Mouse (Mus musculus) small intestine, adult 2 months (tissue): Measurements from ENCODE around the gene Psmb5. TPM values are rescaled to one million over a fixed set of nuclear protein-coding genes. Genes with fewer than 3 reads are reported as not detected.

Source experiments
- H3K27ac ChIP-seq: fragments of 200-500 bp; 2 replicates; pipeline ENCODE4 v1.5.1; 2012; ENCODE audit warnings: low read depth, low read length, control low read depth, inconsistent platforms; ENCODE audit not compliant: insufficient read depth
- H3K27me3 ChIP-seq: fragments of 200-500 bp; 2 replicates; pipeline ENCODE4 v1.6.1; 2012; ENCODE audit warnings: mild to moderate bottlenecking, moderate library complexity, low read length, inconsistent platforms; ENCODE audit not compliant: control insufficient read depth, insufficient read depth
- H3K36me3 ChIP-seq: fragments of 200-500 bp; 2 replicates; pipeline ENCODE4 v1.6.1; 2012; ENCODE audit warnings: mild to moderate bottlenecking, low read length, control low read depth, inconsistent platforms; ENCODE audit not compliant: control insufficient read depth, insufficient read depth
- H3K4me1 ChIP-seq: fragments of 200-500 bp; 2 replicates; pipeline ENCODE4 v1.6.1; 2012; ENCODE audit warnings: low read length, inconsistent platforms, mixed read lengths; ENCODE audit not compliant: control insufficient read depth, insufficient read depth, insufficient read length
- H3K4me3 ChIP-seq: fragments of 200-500 bp; 2 replicates; pipeline ENCODE4 v1.5.1; 2012; ENCODE audit warnings: low read depth, mild to moderate bottlenecking, control low read depth, inconsistent platforms, low read length, moderate library complexity
- CTCF ChIP-seq: fragments of 200-500 bp; IDR thresholded peaks from 2 replicates; pipeline ENCODE4 v1.5.1; 2012; ENCODE audit warnings: low read depth, mild to moderate bottlenecking, control low read depth, inconsistent platforms, low read length, moderate library complexity, mixed read lengths; ENCODE audit not compliant: insufficient replicate concordance, insufficient read length; ENCODE audit errors: extremely low read depth
- POLR2A ChIP-seq: fragments of 200-500 bp; IDR thresholded peaks from 2 replicates; pipeline ENCODE4 v1.6.1; 2012; ENCODE audit warnings: low read depth, mild to moderate bottlenecking, control low read depth, inconsistent platforms, low read length, moderate library complexity
- WGBS: fragments of 180-500 bp; shearing (Covaris S2); methylation state at CpG from one replicate; pipeline ENCODE4 v1.1.7; 2018; 5-methylcytosine and 5-hydroxymethylcytosine counted together
- polyA plus RNA-seq: library from polyadenylated mRNA; depleted of rRNA; stranded (reverse); fragments of >200 nt; gene quantifications from 2 replicates; pipeline ENCODE4 v1.2.3, GENCODE M21; 2012

Gene Psmb5
- polyA plus RNA-seq, 1 experiment: 160 TPM

- peaks cover 26% of the 10 kb centered on the region for H3K4me1 ChIP-seq
- H3K4me3 ChIP-seq: peak overlapping the region; percentile 82
- H3K27me3 ChIP-seq: peaks cover 22% of the 10 kb centered on the region
- 1% methylated on average over 10 of the region's 10 CpGs for WGBS
- TF ChIP-seq POLR2A (no peak), CTCF (no peak)
- peak overlapping the region; percentile 43 for H3K27ac ChIP-seq
- H3K36me3 ChIP-seq: no peaks in the 10 kb centered on the region
These were observed 39.8 kb downstream of the Psmb5 start for GRCm38 (mm10) chr14:54578063-54578462.

- TF ChIP-seq POLR2A (peak; percentile 9; the same call in 1 of the 2 replicates), CTCF (no peak)
- WGBS: under 1% methylated on average over 66 of the region's 66 CpGs
- peaks cover 26% of the 10 kb centered on the region for H3K4me1 ChIP-seq
- H3K36me3 ChIP-seq: no peaks in the 10 kb centered on the region
- H3K4me3 ChIP-seq: peak within 1 kb of the TSS; percentile 82
- H3K27ac ChIP-seq: peak within 1 kb of the TSS; percentile 43
- peaks cover 22% of the 10 kb centered on the region for H3K27me3 ChIP-seq
These were observed 40.5 kb downstream of the Psmb5 start, which contains the start of gene Ajuba for GRCm38 (mm10) chr14:54577089-54577982. Gene Ajuba, minus strand, starts transcription at chr14:54577558.

- Histone ChIP-seq H3K4me1 (peaks cover 25% of the 10 kb centered on the region), H3K27me3 (peaks cover 22% of the 10 kb centered on the region), H3K36me3 (no peaks in the 10 kb centered on the region), H3K4me3 (peak overlapping the region; percentile 82), H3K27ac (no peak overlapping the region)
- WGBS: under 1% methylated on average over 84 of the region's 84 CpGs
- TF ChIP-seq POLR2A (no peak), CTCF (no peak)
These were observed 41.4 kb downstream of the Psmb5 start for GRCm38 (mm10) chr14:54576241-54577088.

- 2% methylated on average over 39 of the region's 39 CpGs for WGBS
- TF ChIP-seq POLR2A (no peak), CTCF (no peak)
- Histone ChIP-seq H3K4me1 (peaks cover 25% of the 10 kb centered on the region), H3K36me3 (no peaks in the 10 kb centered on the region), H3K4me3 (peak overlapping the region; percentile 82), H3K27me3 (peaks cover 22% of the 10 kb centered on the region), H3K27ac (no peak overlapping the region)
These were observed 42.2 kb downstream of the Psmb5 start for GRCm38 (mm10) chr14:54575631-54576030.

GRCm38 (mm10) chr14:54575031-54575430 is 42.8 kb downstream of the Psmb5 start:
- Histone ChIP-seq H3K4me1 (peaks cover 25% of the 10 kb centered on the region), H3K4me3 (no peak overlapping the region; the same call in 1 of the 2 replicates), H3K27me3 (peaks cover 22% of the 10 kb centered on the region), H3K36me3 (no peaks in the 10 kb centered on the region), H3K27ac (no peak overlapping the region)
- no peak for TF ChIP-seq CTCF
- TF ChIP-seq POLR2A: no peak
- whole genome bisulfite sequencing: 34% methylated on average over 8 of the region's 8 CpGs

- Histone ChIP-seq H3K27me3 (peaks cover 22% of the 10 kb centered on the region), H3K36me3 (no peaks in the 10 kb centered on the region), H3K27ac (no peak overlapping the region), H3K4me1 (peaks cover 25% of the 10 kb centered on the region), H3K4me3 (no peak overlapping the region)
- 35% methylated on average over 4 of the region's 4 CpGs for WGBS
- no peak for TF ChIP-seq CTCF
- TF ChIP-seq POLR2A: no peak
These were observed 43.6 kb downstream of the Psmb5 start for GRCm38 (mm10) chr14:54574253-54574652.

GRCm38 (mm10) chr14:54572790-54573736 is 44.8 kb downstream of the Psmb5 start:
- H3K4me3 ChIP-seq: no peak overlapping the region
- no peak overlapping the region for H3K27ac ChIP-seq
- TF ChIP-seq CTCF: no peak
- TF ChIP-seq POLR2A: no peak
- H3K27me3 ChIP-seq: peaks cover 22% of the 10 kb centered on the region
- H3K4me1 ChIP-seq: peaks cover 22% of the 10 kb centered on the region
- no peaks in the 10 kb centered on the region; the same call in 1 of the 2 replicates for H3K36me3 ChIP-seq
- 36% methylated on average over 14 of the region's 14 CpGs for WGBS
